Mouse (Mus musculus) ovary, postnatal 14 days (tissue): ENCODE results near the gene 0610030E20Rik.

Experiments
- DNase-seq: peaks from one replicate; pipeline ENCODE4 v3.0.0; 2022; ENCODE audit warnings: low spot score

0610030E20Rik gene

DNA sequence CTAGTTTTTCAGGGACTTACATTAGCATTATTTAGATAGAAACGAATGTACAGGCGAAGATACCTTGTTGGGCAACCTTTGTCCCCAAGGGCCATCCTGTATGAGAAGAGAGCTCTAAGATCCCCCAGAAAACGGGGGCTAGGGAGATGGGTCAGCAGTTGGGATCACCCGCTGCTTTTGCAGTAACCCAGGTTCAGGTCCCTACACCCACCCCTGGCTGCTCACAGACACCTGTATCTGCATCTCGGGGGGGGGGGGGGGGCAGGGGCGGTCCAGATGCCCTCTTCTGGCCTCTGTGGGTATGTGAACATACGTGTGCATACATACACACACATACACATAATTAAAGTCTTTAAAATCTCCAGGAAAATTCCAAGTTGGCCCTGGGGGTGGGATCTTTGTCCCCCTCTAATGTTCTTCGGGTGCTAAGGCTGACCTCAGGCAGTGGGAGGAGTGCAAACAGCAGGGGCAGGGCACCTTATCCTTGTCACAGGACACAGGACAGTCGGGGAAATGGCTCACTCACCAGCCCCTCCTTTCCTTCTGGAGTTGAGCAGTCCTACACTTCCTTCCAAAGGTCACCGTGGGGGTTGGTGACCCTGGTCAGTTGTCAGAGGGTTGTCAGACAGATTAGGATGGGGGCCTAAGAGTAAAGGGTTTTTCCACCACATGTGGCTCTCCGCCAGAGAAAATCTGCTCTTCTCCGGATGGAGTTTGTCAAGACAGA is 43.8 kb downstream of the 0610030E20Rik start:
- peak; percentile 52 for DNase-seq

DNA sequence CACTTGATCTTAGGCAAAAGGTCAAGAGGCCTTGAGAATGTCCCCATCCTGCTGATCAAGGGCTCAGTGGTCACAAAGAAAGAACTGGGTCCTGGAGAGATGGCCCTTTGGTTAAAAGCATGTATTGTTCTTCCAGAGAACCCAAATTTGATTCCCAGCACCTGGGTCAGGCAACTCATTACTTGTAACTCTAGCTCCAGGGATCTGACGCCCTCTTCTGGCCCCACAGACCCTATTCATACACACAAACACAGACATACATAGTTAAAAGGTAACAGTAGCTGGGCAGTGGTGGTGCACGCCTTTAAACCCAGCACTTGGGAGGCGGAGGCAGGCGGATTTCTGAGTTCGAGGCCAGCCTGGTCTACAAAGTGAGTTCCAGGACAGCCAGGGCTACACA is 45.2 kb downstream of the 0610030E20Rik start:
- no peak for DNase-seq

DNA sequence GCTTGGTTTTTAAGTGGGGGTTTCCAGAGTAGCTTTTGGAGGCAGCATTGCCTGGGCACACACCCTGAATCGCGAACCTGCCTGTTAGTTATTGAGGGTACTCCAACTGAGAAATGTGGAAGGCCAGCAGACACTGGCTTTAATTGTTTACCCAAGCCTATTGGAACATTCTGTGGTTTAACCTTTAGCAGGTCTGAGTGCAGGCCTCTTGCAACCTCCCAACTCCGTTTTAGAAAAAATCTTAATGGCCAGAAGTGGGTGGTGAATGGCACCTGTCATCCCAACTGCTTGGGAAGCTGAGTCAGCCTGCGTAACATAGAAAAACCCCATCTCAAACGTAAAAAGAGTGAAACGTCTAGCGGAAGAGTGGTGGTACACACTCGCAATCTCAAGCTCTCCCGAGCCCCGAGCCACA is 49.7 kb downstream of the 0610030E20Rik start:
- no peak for DNase-seq

DNA sequence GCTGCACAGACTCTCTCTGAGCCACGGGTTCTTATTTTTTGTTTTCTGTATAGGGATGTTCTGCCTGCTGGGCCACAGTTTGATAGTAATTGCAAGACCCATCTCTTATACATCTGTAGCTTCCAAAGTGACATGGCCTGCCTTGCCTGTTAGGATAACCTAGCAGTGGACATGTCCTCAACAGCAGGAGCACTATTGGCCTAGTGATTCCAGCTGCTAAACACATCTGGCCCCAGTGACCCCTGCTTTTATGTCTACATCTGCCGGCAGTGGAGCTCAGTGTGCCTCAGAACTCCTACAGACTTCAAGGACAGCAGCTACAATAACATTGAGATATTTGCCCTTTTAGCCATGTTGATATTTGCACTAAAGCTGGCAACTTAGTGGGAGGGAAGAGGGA is 52.9 kb downstream of the 0610030E20Rik start:
- no peak for DNase-seq

DNA sequence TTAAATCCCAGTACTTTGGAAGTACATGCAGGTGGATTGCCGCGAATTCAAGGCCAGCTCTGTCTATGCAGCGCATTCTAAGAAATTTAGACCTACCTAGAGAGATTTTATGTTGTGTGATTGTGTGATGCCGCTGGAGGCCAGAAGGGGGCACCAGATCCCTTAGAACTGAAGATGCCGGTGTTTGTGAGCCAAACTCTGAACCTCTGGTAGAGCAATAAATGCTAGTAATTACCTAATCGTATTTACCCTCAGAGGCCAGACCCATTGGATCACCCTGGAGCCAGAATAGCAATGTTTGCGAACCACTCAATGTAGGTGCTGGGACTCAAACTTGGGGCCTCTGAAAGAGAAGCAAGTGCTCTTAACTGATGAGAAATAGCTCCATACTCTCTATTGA is 54.8 kb downstream of the 0610030E20Rik start:
- peak; percentile 63 for DNase-seq
